Mouse (Mus musculus): ENCODE data around the gene Rec114. TPM values are rescaled to one million over a fixed set of nuclear protein-coding genes. Genes with fewer than 3 reads are reported as not detected.

Rec114 gene
- polyA plus RNA-seq, 1 experiment from 2014 or later: 2.2 TPM

GRCm38 (mm10) chr9:58753606-58754005 is 9.8 kb upstream of the Rec114 start:
- ATAC-seq (ENCODE audit: insufficient number of reproducible peaks, low FRiP score, low TSS enrichment, low read depth): no peak
- Histone ChIP-seq H3K4me2 (no peak overlapping the region), H3K9me3 (no peaks in the 10 kb centered on the region), H3K4me1 (peaks cover 2% of the 10 kb centered on the region; the same call in 1 of the 2 replicates), H3K36me3 (no peaks in the 10 kb centered on the region), H3K4me3 (no peak overlapping the region), H3K9ac (no peak overlapping the region), H3K27me3 (no peaks in the 10 kb centered on the region), H3K27ac (no peak overlapping the region)
- 49% methylated on average over 1 of the region's 1 CpGs for WGBS

GRCm38 (mm10) chr9:58748142-58748541 is 4.4 kb upstream of the Rec114 start:
- H3K27ac ChIP-seq: no peak overlapping the region
- H3K4me3 ChIP-seq: no peak overlapping the region
- H3K4me2 ChIP-seq: no peak overlapping the region
- no peaks in the 10 kb centered on the region for H3K9me3 ChIP-seq
- H3K9ac ChIP-seq: no peak overlapping the region
- H3K36me3 ChIP-seq: no peaks in the 10 kb centered on the region
- no peaks in the 10 kb centered on the region for H3K27me3 ChIP-seq
- WGBS: 41% methylated on average over 4 of the region's 4 CpGs
- no peaks in the 10 kb centered on the region for H3K4me1 ChIP-seq
- ATAC-seq (ENCODE audit: insufficient number of reproducible peaks, low FRiP score, low TSS enrichment, low read depth): no peak

GRCm38 (mm10) chr9:58747328-58747755 is 3.6 kb upstream of the Rec114 start:
- Histone ChIP-seq H3K36me3 (no peaks in the 10 kb centered on the region), H3K9ac (no peak overlapping the region), H3K4me3 (no peak overlapping the region), H3K9me3 (no peaks in the 10 kb centered on the region), H3K4me2 (no peak overlapping the region), H3K27me3 (no peaks in the 10 kb centered on the region), H3K4me1 (no peaks in the 10 kb centered on the region), H3K27ac (no peak overlapping the region)
- ATAC-seq (ENCODE audit: insufficient number of reproducible peaks, low FRiP score, low TSS enrichment, low read depth): no peak
- WGBS: 18% methylated on average over 6 of the region's 6 CpGs

- whole genome bisulfite sequencing: 93% methylated on average over 2 of the region's 2 CpGs
- H3K9me3 ChIP-seq: no peaks in the 10 kb centered on the region
- no peaks in the 10 kb centered on the region for H3K27me3 ChIP-seq
- no peaks in the 10 kb centered on the region for H3K4me1 ChIP-seq
- H3K4me2 ChIP-seq: no peak overlapping the region
- no peaks in the 10 kb centered on the region for H3K36me3 ChIP-seq
- no peak overlapping the region for H3K4me3 ChIP-seq
- H3K27ac ChIP-seq: no peak overlapping the region
- H3K9ac ChIP-seq: no peak overlapping the region
- ATAC-seq (ENCODE audit: insufficient number of reproducible peaks, low FRiP score, low TSS enrichment, low read depth): no peak
These were observed 1.1 kb downstream of the Rec114 start for GRCm38 (mm10) chr9:58742692-58743091.

- Histone ChIP-seq H3K4me2 (no peak overlapping the region), H3K27ac (no peak overlapping the region), H3K9ac (no peak overlapping the region), H3K4me3 (no peak overlapping the region), H3K4me1 (no peaks in the 10 kb centered on the region), H3K36me3 (no peaks in the 10 kb centered on the region), H3K27me3 (no peaks in the 10 kb centered on the region), H3K9me3 (no peaks in the 10 kb centered on the region)
- ATAC-seq (ENCODE audit: insufficient number of reproducible peaks, low FRiP score, low TSS enrichment, low read depth): no peak
- WGBS: 74% methylated on average over 20 of the region's 20 CpGs
These were observed 2.4 kb downstream of the Rec114 start for GRCm38 (mm10) chr9:58741369-58741768.

- Histone ChIP-seq H3K27me3 (no peaks in the 10 kb centered on the region), H3K4me2 (no peak overlapping the region), H3K4me3 (no peak overlapping the region), H3K27ac (no peak overlapping the region), H3K9me3 (no peaks in the 10 kb centered on the region), H3K9ac (no peak overlapping the region), H3K36me3 (no peaks in the 10 kb centered on the region), H3K4me1 (no peaks in the 10 kb centered on the region)
- 56% methylated on average over 9 of the region's 9 CpGs for WGBS
- ATAC-seq (ENCODE audit: insufficient number of reproducible peaks, low FRiP score, low TSS enrichment, low read depth): no peak
These were observed 4.0 kb downstream of the Rec114 start for GRCm38 (mm10) chr9:58739791-58740190.

- H3K27ac ChIP-seq: no peak overlapping the region
- H3K36me3 ChIP-seq: no peaks in the 10 kb centered on the region
- H3K27me3 ChIP-seq: no peaks in the 10 kb centered on the region
- no peak for ATAC-seq (ENCODE audit: insufficient number of reproducible peaks, low FRiP score, low TSS enrichment, low read depth)
- 85% methylated on average over 11 of the region's 11 CpGs for WGBS
- H3K4me1 ChIP-seq: no peaks in the 10 kb centered on the region
- H3K9ac ChIP-seq: no peak overlapping the region
- H3K4me3 ChIP-seq: no peak overlapping the region
- H3K9me3 ChIP-seq: no peaks in the 10 kb centered on the region
- H3K4me2 ChIP-seq: no peak overlapping the region
These were observed 20.6 kb downstream of the Rec114 start for GRCm38 (mm10) chr9:58723165-58723564.

- H3K9me3 ChIP-seq: no peaks in the 10 kb centered on the region
- no peak overlapping the region for H3K27ac ChIP-seq
- H3K9ac ChIP-seq: no peak overlapping the region
- no peaks in the 10 kb centered on the region for H3K4me1 ChIP-seq
- ATAC-seq (ENCODE audit: insufficient number of reproducible peaks, low FRiP score, low TSS enrichment, low read depth): no peak
- no peaks in the 10 kb centered on the region for H3K27me3 ChIP-seq
- no peaks in the 10 kb centered on the region for H3K36me3 ChIP-seq
- no peak overlapping the region for H3K4me2 ChIP-seq
- 86% methylated on average over 5 of the region's 5 CpGs for WGBS
- H3K4me3 ChIP-seq: no peak overlapping the region
These were observed 21.6 kb downstream of the Rec114 start for GRCm38 (mm10) chr9:58722151-58722550.

GRCm38 (mm10) chr9:58721021-58721420 is 22.7 kb downstream of the Rec114 start:
- ATAC-seq (ENCODE audit: insufficient number of reproducible peaks, low FRiP score, low TSS enrichment, low read depth): no peak
- 75% methylated on average over 7 of the region's 7 CpGs for WGBS
- no peaks in the 10 kb centered on the region for H3K27me3 ChIP-seq
- H3K4me2 ChIP-seq: no peak overlapping the region
- no peak overlapping the region for H3K4me3 ChIP-seq
- H3K36me3 ChIP-seq: no peaks in the 10 kb centered on the region
- H3K27ac ChIP-seq: no peak overlapping the region
- no peak overlapping the region for H3K9ac ChIP-seq
- no peaks in the 10 kb centered on the region for H3K9me3 ChIP-seq
- H3K4me1 ChIP-seq: no peaks in the 10 kb centered on the region

GRCm38 (mm10) chr9:58720167-58720566 is 23.6 kb downstream of the Rec114 start:
- Histone ChIP-seq H3K27me3 (no peaks in the 10 kb centered on the region), H3K4me3 (no peak overlapping the region), H3K9ac (no peak overlapping the region), H3K27ac (no peak overlapping the region), H3K4me2 (no peak overlapping the region), H3K4me1 (no peaks in the 10 kb centered on the region), H3K9me3 (no peaks in the 10 kb centered on the region), H3K36me3 (no peaks in the 10 kb centered on the region)
- no peak for ATAC-seq (ENCODE audit: insufficient number of reproducible peaks, low FRiP score, low TSS enrichment, low read depth)
- 66% methylated on average over 4 of the region's 4 CpGs for WGBS

- no peak overlapping the region for H3K9ac ChIP-seq
- H3K27me3 ChIP-seq: no peaks in the 10 kb centered on the region
- H3K4me1 ChIP-seq: no peaks in the 10 kb centered on the region
- ATAC-seq (ENCODE audit: insufficient number of reproducible peaks, low FRiP score, low TSS enrichment, low read depth): no peak
- no peaks in the 10 kb centered on the region for H3K9me3 ChIP-seq
- no peaks in the 10 kb centered on the region for H3K36me3 ChIP-seq
- no peak overlapping the region for H3K27ac ChIP-seq
- 47% methylated on average over 5 of the region's 5 CpGs for WGBS
- no peak overlapping the region for H3K4me2 ChIP-seq
- no peak overlapping the region for H3K4me3 ChIP-seq
These were observed 24.3 kb downstream of the Rec114 start for GRCm38 (mm10) chr9:58719471-58719870.

GRCm38 (mm10) chr9:58718964-58719363 is 24.8 kb downstream of the Rec114 start:
- H3K27ac ChIP-seq: no peak overlapping the region
- H3K9ac ChIP-seq: no peak overlapping the region
- no peaks in the 10 kb centered on the region for H3K9me3 ChIP-seq
- H3K36me3 ChIP-seq: no peaks in the 10 kb centered on the region
- no peaks in the 10 kb centered on the region for H3K27me3 ChIP-seq
- no peak for ATAC-seq (ENCODE audit: insufficient number of reproducible peaks, low FRiP score, low TSS enrichment, low read depth)
- H3K4me2 ChIP-seq: no peak overlapping the region
- no peak overlapping the region for H3K4me3 ChIP-seq
- WGBS: 88% methylated on average over 3 of the region's 3 CpGs
- H3K4me1 ChIP-seq: no peaks in the 10 kb centered on the region

- Histone ChIP-seq H3K9me3 (no peaks in the 10 kb centered on the region), H3K9ac (no peak overlapping the region), H3K27me3 (no peaks in the 10 kb centered on the region), H3K27ac (no peak overlapping the region), H3K4me3 (no peak overlapping the region), H3K4me1 (no peaks in the 10 kb centered on the region), H3K4me2 (no peak overlapping the region), H3K36me3 (no peaks in the 10 kb centered on the region)
- ATAC-seq (ENCODE audit: insufficient number of reproducible peaks, low FRiP score, low TSS enrichment, low read depth): no peak
- WGBS: 51% methylated on average over 2 of the region's 2 CpGs
These were observed 26.9 kb downstream of the Rec114 start for GRCm38 (mm10) chr9:58716886-58717285.

Data from limb, embryonic 15.5 days (tissue).